Mouse (Mus musculus) C2C12 (cell line): ENCODE data around the gene Fdx1.

ENCODE experiments used
- CTCF ChIP-seq: IDR thresholded peaks from one replicate; pipeline ENCODE4 v1.5.1; 2011; ENCODE audit not compliant: control insufficient read depth, insufficient read depth, insufficient read length
- MYOD1 ChIP-seq: IDR thresholded peaks from one replicate; pipeline ENCODE4 v1.6.1; 2011; ENCODE audit warnings: low read depth; ENCODE audit not compliant: control insufficient read depth, insufficient read length
- MYOG ChIP-seq: IDR thresholded peaks from one replicate; pipeline ENCODE4 v1.6.1; 2011; ENCODE audit not compliant: control insufficient read depth, insufficient read length; ENCODE audit errors: extremely low read depth

GRCm38 (mm10) chr9:51974871-51975270, 11.5 kb upstream of the Fdx1 start:
- TF ChIP-seq CTCF (no peak), MYOG (no peak), MYOD1 (no peak)
